Mouse (Mus musculus): Measurements from ENCODE around the gene Phyh.

DNA sequence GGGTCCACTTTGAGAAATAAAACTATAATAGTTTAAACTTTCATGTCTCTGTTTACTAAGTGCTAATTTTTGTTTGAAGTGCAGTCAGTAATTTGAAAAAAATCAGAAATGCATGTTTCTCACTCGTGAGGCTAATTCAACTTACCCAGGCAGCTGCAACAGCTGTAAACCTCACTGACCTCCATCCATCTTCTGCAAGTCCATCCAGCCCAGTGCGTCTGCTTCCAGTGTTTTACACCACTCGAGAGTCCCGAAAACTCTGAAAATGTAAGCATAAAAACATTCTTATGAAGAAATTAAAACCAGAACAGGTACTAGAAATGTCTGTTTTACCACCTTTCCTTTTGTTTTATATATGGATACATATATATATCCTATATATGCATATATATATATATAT, 8.3 kb upstream of the Phyh start:
- TF ChIP-seq CTCF (conservative IDR thresholded peaks at IDR 0.05; ENCODE audit: insufficient read depth, insufficient read length, low read depth, low read length) (no peak), POLR2A (IDR thresholded peaks at IDR 0.05; ENCODE audit: low read depth, low read length) (no peak)

Measured in kidney, adult 2 months (tissue).